Mouse (Mus musculus) spleen, postnatal 4 days (tissue): ENCODE results near the gene Pip5k1b.

ENCODE experiments used
- DNase-seq, 2 experiments: peaks; one replicate each; pipeline ENCODE4 v3.0.0; 2022; ENCODE audit warnings: low spot score in 2 of 2

Pip5k1b gene

GRCm38 (mm10) chr19:24259390-24260351 lies 296.0 kb downstream of the Pip5k1b start:
- no peak for DNase-seq

GRCm38 (mm10) chr19:24258368-24258767 lies 297.3 kb downstream of the Pip5k1b start:
- DNase-seq: no peak

- no peak for DNase-seq
Observed at GRCm38 (mm10) chr19:24257962-24258361, 297.7 kb downstream of the Pip5k1b start.

GRCm38 (mm10) chr19:24253657-24254260 lies 301.9 kb downstream of the Pip5k1b start:
- no peak for DNase-seq

GRCm38 (mm10) chr19:24251869-24252268 lies 303.8 kb downstream of the Pip5k1b start:
- no peak for DNase-seq
